Mouse (Mus musculus) T-helper 1 cell (primary cell): ENCODE data around the gene Hist1h1c.

ENCODE experiments used
- in situ Hi-C: fragments of 300-600 bp; cut with MboI, MseI; formaldehyde crosslinking; loops from one replicate; pipeline ENCODE4 v1.15.1; 2025; ENCODE audit warnings: high pct_unique_total_duplicates

Gene Hist1h1c

GRCm38 (mm10) chr13:23759251-23759771 lies 20.7 kb downstream of the Hist1h1c start:
- in situ Hi-C loops: loop anchor here (10.0 to 25.0 kb wide), 3 partner anchors 325 to 1972 kb away; partner anchors contain the start of genes Gmnn, Hist1h1b, Hist1h2an and Hist1h2bp

- in situ Hi-C loops: loop anchor here (10.0 to 25.0 kb wide), 4 partner anchors 325 to 1973 kb away; partner anchors contain the start of genes Gmnn, Hist1h1b, Hist1h2an and Hist1h2bp
These were observed 21.3 kb downstream of the Hist1h1c start for GRCm38 (mm10) chr13:23759916-23760239.

GRCm38 (mm10) chr13:23760240-23760971 lies 21.8 kb downstream of the Hist1h1c start:
- in situ Hi-C loops: loop anchor here (10.0 to 25.0 kb wide), 3 partner anchors 854 to 1973 kb away; partner anchors contain the start of genes Gmnn, Hist1h1b, Hist1h2an and Hist1h2bp

GRCm38 (mm10) chr13:23760972-23761864 lies 22.6 kb downstream of the Hist1h1c start, which contains the start of gene Hist1h4a:
TSS of gene Hist1h4a (minus strand) at chr13:23761230.
- in situ Hi-C loops: loop anchor here (10.0 to 25.0 kb wide), 3 partner anchors 854 to 1974 kb away; partner anchors contain the start of genes Gmnn, Hist1h1b, Hist1h2an and Hist1h2bp

GRCm38 (mm10) chr13:23761871-23762821 lies 23.5 kb downstream of the Hist1h1c start, which contains the start of gene Hist1h3a:
TSS of gene Hist1h3a (minus strand) at chr13:23762386.
- in situ Hi-C loops: loop anchor here (10.0 to 25.0 kb wide), 3 partner anchors 853 to 1975 kb away; partner anchors contain the start of genes Gmnn, Hist1h1b, Hist1h2an and Hist1h2bp

GRCm38 (mm10) chr13:23763242-23763585 lies 24.6 kb downstream of the Hist1h1c start:
- in situ Hi-C loops: loop anchor here (10.0 to 25.0 kb wide), 3 partner anchors 852 to 1976 kb away; partner anchors contain the start of genes Gmnn, Hist1h1b, Hist1h2an and Hist1h2bp

GRCm38 (mm10) chr13:23763586-23764323 lies 25.1 kb downstream of the Hist1h1c start, which contains the start of gene Hist1h1a:
TSS of gene Hist1h1a (plus strand) at chr13:23763666.
- in situ Hi-C loops: loop anchor here (10.0 to 25.0 kb wide), 3 partner anchors 851 to 1976 kb away; partner anchors contain the start of genes Gmnn, Hist1h1b, Hist1h2an and Hist1h2bp

- in situ Hi-C loops: loop anchor here (10.0 to 25.0 kb wide), 3 partner anchors 850 to 1977 kb away; partner anchors contain the start of genes Gmnn, Hist1h1b, Hist1h2an and Hist1h2bp
These were observed 25.9 kb downstream of the Hist1h1c start for GRCm38 (mm10) chr13:23764324-23765171.

GRCm38 (mm10) chr13:23765172-23765513 lies 26.5 kb downstream of the Hist1h1c start:
- in situ Hi-C loops: loop anchor here (10.0 to 25.0 kb wide), 3 partner anchors 850 to 1978 kb away; partner anchors contain the start of genes Gmnn, Hist1h1b, Hist1h2an and Hist1h2bp

- in situ Hi-C loops: loop anchor here (10.0 to 25.0 kb wide), 3 partner anchors 848 to 1979 kb away; partner anchors contain the start of genes Gmnn, Hist1h1b, Hist1h2an and Hist1h2bp
These were observed 28.2 kb downstream of the Hist1h1c start for GRCm38 (mm10) chr13:23766772-23767171.

- in situ Hi-C loops: loop anchor here (10.0 to 25.0 kb wide), 3 partner anchors 846 to 1982 kb away; partner anchors contain the start of genes Gmnn, Hist1h1b, Hist1h2an and Hist1h2bp
These were observed 30.3 kb downstream of the Hist1h1c start for GRCm38 (mm10) chr13:23768834-23769397.

GRCm38 (mm10) chr13:23769613-23770012 lies 31.0 kb downstream of the Hist1h1c start, which contains the start of gene Trim38:
TSS of gene Trim38 (plus strand) at chr13:23769913.
- in situ Hi-C loops: loop anchor here (10.0 to 25.0 kb wide), 3 partner anchors 845 to 1982 kb away; partner anchors contain the start of genes Gmnn, Hist1h1b, Hist1h2an and Hist1h2bp

- in situ Hi-C loops: loop anchor here (25.0 kb wide), 2 partner anchors 990 to 1985 kb away; partner anchors contain the start of genes Gmnn, Hist1h1b, Hist1h2an and Hist1h2bp
These were observed 34.1 kb downstream of the Hist1h1c start for GRCm38 (mm10) chr13:23772561-23773313.

- in situ Hi-C loops: no loop called here
These were observed 39.7 kb downstream of the Hist1h1c start for GRCm38 (mm10) chr13:23778339-23778738.

GRCm38 (mm10) chr13:23779025-23779424 lies 40.4 kb downstream of the Hist1h1c start:
- in situ Hi-C loops: no loop called here
